Mouse (Mus musculus): ENCODE data around the gene Il17re. TPM values are rescaled to one million over a fixed set of nuclear protein-coding genes. Genes with fewer than 3 reads are reported as not detected.

Gene Il17re
- polyA plus RNA-seq, 1 experiment: 10.0 TPM

- TF ChIP-seq CTCF (IDR thresholded peaks at IDR 0.05; ENCODE audit: control insufficient read depth, insufficient read depth, low read length) (no peak), POLR2A (IDR thresholded peaks at IDR 0.05; ENCODE audit: borderline replicate concordance, control insufficient read depth, low read depth, low read length) (no peak)
- H3K27ac ChIP-seq (ENCODE audit: control insufficient read depth, insufficient read depth, low read depth, low read length, poor library complexity): no peak within 1 kb of the TSS
- WGBS: 28% methylated on average over 32 of the region's 32 CpGs
- H3K4me1 ChIP-seq (ENCODE audit: control insufficient read depth, insufficient read depth, low read length): no peaks in the 10 kb centered on the region
- no peak within 1 kb of the TSS for H3K4me3 ChIP-seq (replicated peaks; ENCODE audit: control insufficient read depth, low read depth, low read length)
Observed at GRCm38 (mm10) chr6:113501388-113502084, 43.3 kb downstream of the Il17re start, which contains the start of gene Prrt3. Gene Prrt3 (minus strand): TSS chr6:113501931.

GRCm38 (mm10) chr6:113502801-113503200 is 44.5 kb downstream of the Il17re start:
- Histone ChIP-seq H3K4me1 (ENCODE audit: control insufficient read depth, insufficient read depth, low read length) (no peaks in the 10 kb centered on the region), H3K27ac (ENCODE audit: control insufficient read depth, insufficient read depth, low read depth, low read length, poor library complexity) (no peak overlapping the region), H3K4me3 (replicated peaks; ENCODE audit: control insufficient read depth, low read depth, low read length) (no peak overlapping the region)
- TF ChIP-seq CTCF (IDR thresholded peaks at IDR 0.05; ENCODE audit: control insufficient read depth, insufficient read depth, low read length): no peak
- TF ChIP-seq POLR2A (IDR thresholded peaks at IDR 0.05; ENCODE audit: borderline replicate concordance, control insufficient read depth, low read depth, low read length): no peak
- 79% methylated on average over 2 of the region's 2 CpGs for WGBS

- no peak overlapping the region for H3K4me3 ChIP-seq (replicated peaks; ENCODE audit: control insufficient read depth, low read depth, low read length)
- no peak for TF ChIP-seq CTCF (IDR thresholded peaks at IDR 0.05; ENCODE audit: control insufficient read depth, insufficient read depth, low read length)
- TF ChIP-seq POLR2A (IDR thresholded peaks at IDR 0.05; ENCODE audit: borderline replicate concordance, control insufficient read depth, low read depth, low read length): no peak
- no peak overlapping the region for H3K27ac ChIP-seq (ENCODE audit: control insufficient read depth, insufficient read depth, low read depth, low read length, poor library complexity)
- no peaks in the 10 kb centered on the region for H3K4me1 ChIP-seq (ENCODE audit: control insufficient read depth, insufficient read depth, low read length)
- WGBS: 84% methylated on average over 1 of the region's 1 CpGs
Observed at GRCm38 (mm10) chr6:113505689-113506088, 47.4 kb downstream of the Il17re start.

- TF ChIP-seq POLR2A (IDR thresholded peaks at IDR 0.05; ENCODE audit: borderline replicate concordance, control insufficient read depth, low read depth, low read length) (no peak), CTCF (IDR thresholded peaks at IDR 0.05; ENCODE audit: control insufficient read depth, insufficient read depth, low read length) (no peak)
- H3K4me1 ChIP-seq (ENCODE audit: control insufficient read depth, insufficient read depth, low read length): no peaks in the 10 kb centered on the region
- no peak overlapping the region for H3K27ac ChIP-seq (ENCODE audit: control insufficient read depth, insufficient read depth, low read depth, low read length, poor library complexity)
- no peak overlapping the region for H3K4me3 ChIP-seq (replicated peaks; ENCODE audit: control insufficient read depth, low read depth, low read length)
Observed at GRCm38 (mm10) chr6:113507130-113507529, 48.8 kb downstream of the Il17re start.

- Histone ChIP-seq H3K27ac (ENCODE audit: control insufficient read depth, insufficient read depth, low read depth, low read length, poor library complexity) (no peak overlapping the region), H3K4me1 (ENCODE audit: control insufficient read depth, insufficient read depth, low read length) (no peaks in the 10 kb centered on the region), H3K4me3 (replicated peaks; ENCODE audit: control insufficient read depth, low read depth, low read length) (no peak overlapping the region)
- no peak for TF ChIP-seq CTCF (IDR thresholded peaks at IDR 0.05; ENCODE audit: control insufficient read depth, insufficient read depth, low read length)
- no peak for TF ChIP-seq POLR2A (IDR thresholded peaks at IDR 0.05; ENCODE audit: borderline replicate concordance, control insufficient read depth, low read depth, low read length)
- WGBS: 71% methylated on average over 7 of the region's 7 CpGs
Observed at GRCm38 (mm10) chr6:113508272-113508946, 50.1 kb downstream of the Il17re start.

- H3K4me1 ChIP-seq (ENCODE audit: control insufficient read depth, insufficient read depth, low read length): no peaks in the 10 kb centered on the region
- WGBS: 77% methylated on average over 5 of the region's 5 CpGs
Observed at GRCm38 (mm10) chr6:113508947-113509280, 50.6 kb downstream of the Il17re start.

GRCm38 (mm10) chr6:113513944-113514343 is 55.7 kb downstream of the Il17re start:
- H3K27ac ChIP-seq (ENCODE audit: control insufficient read depth, insufficient read depth, low read depth, low read length, poor library complexity): no peak overlapping the region
- H3K4me1 ChIP-seq (ENCODE audit: control insufficient read depth, insufficient read depth, low read length): peaks cover 9% of the 10 kb centered on the region
- 89% methylated on average over 6 of the region's 6 CpGs for WGBS
- H3K4me3 ChIP-seq (replicated peaks; ENCODE audit: control insufficient read depth, low read depth, low read length): no peak overlapping the region
- TF ChIP-seq CTCF (IDR thresholded peaks at IDR 0.05; ENCODE audit: control insufficient read depth, insufficient read depth, low read length) (no peak), POLR2A (IDR thresholded peaks at IDR 0.05; ENCODE audit: borderline replicate concordance, control insufficient read depth, low read depth, low read length) (no peak)

More at GRCm38 (mm10) chr6:113508947-113509280, 50.6 kb downstream of the Il17re start:
- Histone ChIP-seq H3K4me3 (replicated peaks; ENCODE audit: control insufficient read depth, low read depth, low read length) (no peak overlapping the region), H3K27ac (ENCODE audit: control insufficient read depth, insufficient read depth, low read depth, low read length, poor library complexity) (no peak overlapping the region)
- no peak for TF ChIP-seq CTCF (IDR thresholded peaks at IDR 0.05; ENCODE audit: control insufficient read depth, insufficient read depth, low read length)
- no peak for TF ChIP-seq POLR2A (IDR thresholded peaks at IDR 0.05; ENCODE audit: borderline replicate concordance, control insufficient read depth, low read depth, low read length)

GRCm38 (mm10) chr6:113514600-113514999 is 56.3 kb downstream of the Il17re start:
- H3K4me3 ChIP-seq (replicated peaks; ENCODE audit: control insufficient read depth, low read depth, low read length): no peak overlapping the region
- H3K27ac ChIP-seq (ENCODE audit: control insufficient read depth, insufficient read depth, low read depth, low read length, poor library complexity): no peak overlapping the region
- WGBS: 69% methylated on average over 3 of the region's 3 CpGs
- peaks cover 9% of the 10 kb centered on the region for H3K4me1 ChIP-seq (ENCODE audit: control insufficient read depth, insufficient read depth, low read length)
- TF ChIP-seq POLR2A (IDR thresholded peaks at IDR 0.05; ENCODE audit: borderline replicate concordance, control insufficient read depth, low read depth, low read length): no peak
- no peak for TF ChIP-seq CTCF (IDR thresholded peaks at IDR 0.05; ENCODE audit: control insufficient read depth, insufficient read depth, low read length)

All from bone marrow, adult 2 months (tissue).